Mouse (Mus musculus) liver, embryonic 14.5 days (tissue): Measurements from ENCODE around the gene Gm527. TPM values are rescaled to one million over a fixed set of nuclear protein-coding genes. Genes with fewer than 3 reads are reported as not detected.
A peak's percentile ranks its signal among the peaks of the same experiment; 100 is the strongest.

Experiments used
- ATAC-seq: fragments of 200-750 bp; cut with Nextera tagmentation; 2 replicates; pipeline ENCODE4 v1.8.0; 2017; ENCODE audit warnings: moderate number of reproducible peaks, mild to moderate bottlenecking, moderate library complexity; ENCODE audit not compliant: insufficient read depth
- DNase-seq, 3 experiments: peaks; one replicate each; pipeline ENCODE4 v3.0.0-alpha.2; 2012 to 2013; ENCODE audit warnings: low read depth in 3 of 3, low spot score in 3 of 3
- H3K27ac ChIP-seq: fragments of 300-500 bp; sonication (generic); 2 replicates; pipeline ENCODE4 v1.5.1; 2014; ENCODE audit warnings: moderate library complexity, mild to moderate bottlenecking, control low read depth, inconsistent platforms
- H3K27me3 ChIP-seq: fragments of 300-500 bp; sonication (generic); 2 replicates; pipeline ENCODE4 v1.6.1; 2014; ENCODE audit warnings: mild to moderate bottlenecking, low read length, moderate library complexity; ENCODE audit not compliant: control insufficient read depth, insufficient read depth
- H3K36me3 ChIP-seq: fragments of 300-500 bp; sonication (generic); replicated peaks from 2 replicates; pipeline ENCODE4 v1.6.1; 2014; ENCODE audit warnings: low read depth; ENCODE audit not compliant: control insufficient read depth, insufficient read depth
- H3K4me1 ChIP-seq, 2 experiments: fragments of 200-500 bp in 1 of 2; fragments of 300-500 bp in 1 of 2; sonication (generic) in 1 of 2; replicated peaks; 2 replicates each; pipeline ENCODE4 v1.6.1; 2012 to 2014; ENCODE audit warnings: antibody characterized with exemption in 1 of 2, inconsistent platforms in 1 of 2, low read length in 1 of 2; ENCODE audit not compliant: control insufficient read depth in 2 of 2, insufficient read depth in 2 of 2
- H3K4me2 ChIP-seq: fragments of 300-500 bp; sonication (generic); 2 replicates; pipeline ENCODE4 v1.6.1; 2014; ENCODE audit warnings: low read depth, mild to moderate bottlenecking, control low read depth, moderate library complexity
- H3K4me3 ChIP-seq, 2 experiments: fragments of 200-500 bp in 1 of 2; fragments of 300-500 bp in 1 of 2; sonication (generic) in 1 of 2; 2 replicates each; pipeline ENCODE4 v1.5.1; 2012 to 2014; ENCODE audit warnings: low read depth in 2 of 2, low read length in 2 of 2, mild to moderate bottlenecking in 2 of 2, control low read depth in 1 of 2, inconsistent platforms in 1 of 2, moderate library complexity in 1 of 2; ENCODE audit not compliant: insufficient read depth in 1 of 2
- H3K9ac ChIP-seq: fragments of 300-500 bp; sonication (generic); replicated peaks from 2 replicates; pipeline ENCODE4 v1.6.1; 2014; ENCODE audit warnings: mild to moderate bottlenecking, control low read depth, moderate library complexity
- H3K9me3 ChIP-seq: fragments of 300-500 bp; sonication (generic); 2 replicates; pipeline ENCODE4 v1.6.1; 2016; ENCODE audit warnings: low read length, mixed read lengths; ENCODE audit not compliant: control insufficient read depth
- CTCF ChIP-seq: IDR thresholded peaks from 2 replicates; pipeline ENCODE4 v1.5.1; 2016; ENCODE audit warnings: antibody characterized with exemption, low read depth, control low read depth
- EP300 ChIP-seq: IDR thresholded peaks from 2 replicates; pipeline ENCODE4 v1.6.1; 2016; ENCODE audit warnings: antibody characterized with exemption, low read depth
- WGBS: fragments of 180-500 bp; shearing (Covaris S2); extraction: QIAGEN DNeasy Blood & Tissue Kit; methylation state at CpG from one replicate; pipeline ENCODE4 v1.1.7; 2014; ENCODE audit not compliant: insufficient replicate concordance; 5-methylcytosine and 5-hydroxymethylcytosine counted together
- polyA plus RNA-seq, 2 experiments: library from polyadenylated mRNA; depleted of rRNA in 1 of 2; stranded (reverse) in 1 of 2; unstranded in 1 of 2; fragments of >200 nt; fragmentation: Nextera tagmentation in 1 of 2; extraction: Ambion mirVana in 1 of 2; gene quantifications; 2 replicates each; pipeline versions ENCODE4 v1.2.1 to v1.2.3; 2012 to 2014

The Gm527 gene
- polyA plus RNA-seq, 2 experiments, result 0.17 to 0.42 TPM

DNA sequence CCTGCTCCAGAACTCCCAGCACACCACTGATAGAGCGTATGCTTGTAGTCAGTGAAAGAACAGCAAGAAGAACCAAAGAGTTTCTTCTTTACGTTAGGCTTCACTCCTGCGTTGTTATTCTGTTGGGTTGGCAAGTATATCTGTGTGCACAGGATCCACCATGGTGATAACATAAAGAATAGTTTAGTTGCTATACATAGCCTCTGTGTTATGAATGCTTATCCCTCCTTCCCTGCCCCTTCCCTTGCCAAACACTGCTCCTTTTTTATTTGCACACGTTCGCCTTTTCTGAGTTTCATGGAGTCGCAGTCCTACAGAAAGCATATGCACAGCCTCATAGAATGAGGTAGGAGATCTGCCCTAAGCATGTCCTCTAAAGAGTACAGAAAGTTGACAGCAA, 54.4 kb downstream of the Gm527 start:
- DNase-seq (no peak), ATAC-seq (no peak)
- TF ChIP-seq EP300, result no peak
- no peak for TF ChIP-seq CTCF
- peaks cover 12 to 15% of the 10 kb centered on the region in 2 experiments for H3K4me1 ChIP-seq
- no peak overlapping the region for H3K9ac ChIP-seq
- H3K4me3 ChIP-seq, result no peak overlapping the region
- H3K36me3 ChIP-seq, result no peaks in the 10 kb centered on the region; the same call in 1 of the 2 replicates
- H3K9me3 ChIP-seq, result no peaks in the 10 kb centered on the region
- H3K27ac ChIP-seq, result no peak overlapping the region
- WGBS, result 43% methylated on average over 6 of the region's 6 CpGs
- peak overlapping the region; percentile 15; the same call in 1 of the 2 replicates for H3K4me2 ChIP-seq
- no peaks in the 10 kb centered on the region for H3K27me3 ChIP-seq

Other genes starting within 250 kb of the Gm527 start
- gene Klhl28, start 47.6 kb downstream of the Gm527 start, polyA plus RNA-seq (2012; rRNA removed), result 1.4 and 1.6 TPM in 2 replicates
- gene Klhl28, start 47.6 kb downstream of the Gm527 start, polyA plus RNA-seq (2014; fragmentation: Nextera tagmentation; extraction: Ambion mirVana), result 3.0 and 3.1 TPM in 2 replicates
- 2.8 and 3.9 TPM in 2 replicates for gene Togaram1, start 47.9 kb downstream of the Gm527 start, polyA plus RNA-seq (2012; rRNA removed)
- gene Togaram1, start 47.9 kb downstream of the Gm527 start, polyA plus RNA-seq (2014; fragmentation: Nextera tagmentation; extraction: Ambion mirVana), result 6.4 and 6.6 TPM in 2 replicates
- 5.8 and 9.1 TPM in 2 replicates for gene Prpf39, start 118.4 kb downstream of the Gm527 start, polyA plus RNA-seq (2012; rRNA removed)
- gene Prpf39, start 118.4 kb downstream of the Gm527 start, polyA plus RNA-seq (2014; fragmentation: Nextera tagmentation; extraction: Ambion mirVana), result 14.3 and 14.5 TPM in 2 replicates
- gene Fkbp3, start 156.1 kb downstream of the Gm527 start, polyA plus RNA-seq (2012; rRNA removed), result 34.3 and 66.5 TPM in 2 replicates
- gene Fkbp3, start 156.1 kb downstream of the Gm527 start, polyA plus RNA-seq (2014; fragmentation: Nextera tagmentation; extraction: Ambion mirVana), result 147 and 152 TPM in 2 replicates
- gene Fancm, start 157.7 kb downstream of the Gm527 start, polyA plus RNA-seq (2012; rRNA removed), result 2.3 and 4.6 TPM in 2 replicates
- gene Fancm, start 157.7 kb downstream of the Gm527 start, polyA plus RNA-seq (2014; fragmentation: Nextera tagmentation; extraction: Ambion mirVana), result 5.8 and 6.5 TPM in 2 replicates